Mouse (Mus musculus): ENCODE data around the gene Gpc1.

Gene Gpc1

GRCm38 (mm10) chr1:92892791-92893190 lies 61.3 kb downstream of the Gpc1 start:
- no peak for TF ChIP-seq GATA4 (IDR thresholded peaks at IDR 0.05; ENCODE audit: insufficient replicate concordance, low read length)

DNA sequence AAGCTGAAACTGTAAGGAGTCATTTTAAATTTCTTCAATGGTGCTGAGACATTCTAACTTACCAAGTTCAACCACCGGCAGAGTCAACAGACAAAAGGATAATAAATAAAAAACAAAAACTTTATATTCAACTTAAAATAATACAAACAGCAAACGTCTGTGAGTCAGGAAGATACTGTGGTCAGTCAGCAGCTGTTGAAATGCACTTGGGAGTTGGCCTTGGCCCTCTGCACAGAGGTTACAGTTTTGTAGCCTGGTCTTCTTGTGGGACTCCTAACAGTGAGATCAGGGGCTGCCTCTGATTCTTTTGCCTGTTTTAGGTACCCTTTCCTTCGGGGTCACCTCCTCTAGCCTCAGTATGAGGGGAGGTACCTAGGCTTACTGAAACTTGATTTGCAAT lies 62.5 kb downstream of the Gpc1 start:
- no peak for TF ChIP-seq GATA4 (IDR thresholded peaks at IDR 0.05; ENCODE audit: insufficient replicate concordance, low read length)

- TF ChIP-seq GATA4 (IDR thresholded peaks at IDR 0.05; ENCODE audit: insufficient replicate concordance, low read length), result no peak
Measured at GRCm38 (mm10) chr1:92895089-92895488, 63.6 kb downstream of the Gpc1 start.

GRCm38 (mm10) chr1:92902786-92903185 lies 71.3 kb downstream of the Gpc1 start, which contains the start of gene Ankmy1:
Gene Ankmy1 (minus strand): TSS chr1:92902906.
- no peak for TF ChIP-seq GATA4 (IDR thresholded peaks at IDR 0.05; ENCODE audit: insufficient replicate concordance, low read length)

GRCm38 (mm10) chr1:92903627-92904026 lies 72.2 kb downstream of the Gpc1 start:
- TF ChIP-seq GATA4 (IDR thresholded peaks at IDR 0.05; ENCODE audit: insufficient replicate concordance, low read length), result no peak

GRCm38 (mm10) chr1:92905703-92906310 lies 74.4 kb downstream of the Gpc1 start:
- TF ChIP-seq GATA4 (IDR thresholded peaks at IDR 0.05; ENCODE audit: insufficient replicate concordance, low read length), result no peak

- no peak for TF ChIP-seq GATA4 (IDR thresholded peaks at IDR 0.05; ENCODE audit: insufficient replicate concordance, low read length)
Measured at GRCm38 (mm10) chr1:92906779-92907631, 75.6 kb downstream of the Gpc1 start, which contains the start of gene Dusp28. Gene Dusp28 (plus strand): TSS chr1:92906981.

GRCm38 (mm10) chr1:92907632-92908360 lies 76.4 kb downstream of the Gpc1 start:
- no peak for TF ChIP-seq GATA4 (IDR thresholded peaks at IDR 0.05; ENCODE audit: insufficient replicate concordance, low read length)

DNA sequence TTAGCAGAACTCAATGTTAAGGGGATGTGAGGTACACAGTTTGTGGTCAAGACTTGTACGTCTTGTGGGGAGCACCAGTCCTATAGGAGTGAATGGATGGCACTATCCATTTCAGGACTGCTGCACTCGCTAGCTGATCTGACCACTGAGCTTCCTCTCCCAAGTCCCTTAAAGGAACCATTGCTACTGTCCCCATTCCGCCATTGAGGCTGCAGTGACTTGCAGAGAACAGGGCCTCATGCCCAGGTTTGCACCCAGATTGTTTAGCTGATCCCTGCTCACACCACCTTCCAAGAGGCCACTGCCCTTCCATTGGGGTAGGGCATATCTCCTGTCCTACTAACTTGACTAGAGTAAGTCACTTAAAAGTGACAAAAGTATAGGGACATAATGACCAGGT lies 77.2 kb downstream of the Gpc1 start:
- TF ChIP-seq GATA4 (IDR thresholded peaks at IDR 0.05; ENCODE audit: insufficient replicate concordance, low read length), result no peak

DNA sequence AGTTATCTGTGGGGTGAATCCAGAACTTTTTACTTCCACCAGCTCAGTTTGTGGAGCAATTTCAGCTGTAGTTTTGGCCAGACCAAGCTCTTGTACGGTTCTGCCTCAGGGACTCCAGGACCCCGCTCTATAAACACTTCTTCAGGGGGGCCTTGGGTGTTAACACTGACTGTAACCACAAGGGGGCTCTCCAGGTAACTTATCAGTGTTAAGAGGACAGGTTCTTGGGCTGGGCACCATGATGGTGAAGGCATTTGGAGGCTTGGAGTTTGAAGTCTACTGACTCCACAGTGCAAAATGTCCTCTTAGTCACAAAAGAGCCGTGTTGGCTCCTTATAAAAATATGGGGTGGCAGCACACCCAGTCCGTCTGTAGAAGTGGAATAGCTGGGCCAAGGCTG lies 77.6 kb downstream of the Gpc1 start:
- TF ChIP-seq GATA4 (IDR thresholded peaks at IDR 0.05; ENCODE audit: insufficient replicate concordance, low read length), result no peak
